Mouse (Mus musculus) mesoderm, embryonic 11.5 days (tissue): ENCODE data around the gene Nt5dc3.

Experiments
- DNase-seq: peaks from one replicate; pipeline ENCODE4 v3.0.0-alpha.2; 2012; ENCODE audit warnings: low read depth, low spot score

The Nt5dc3 gene

GRCm38 (mm10) chr10:86779117-86779755 lies 431 bp downstream of the Nt5dc3 start:
- DNase-seq = peak; percentile 30

GRCm38 (mm10) chr10:86779816-86780500 lies 1.2 kb downstream of the Nt5dc3 start:
- no peak for DNase-seq

DNA sequence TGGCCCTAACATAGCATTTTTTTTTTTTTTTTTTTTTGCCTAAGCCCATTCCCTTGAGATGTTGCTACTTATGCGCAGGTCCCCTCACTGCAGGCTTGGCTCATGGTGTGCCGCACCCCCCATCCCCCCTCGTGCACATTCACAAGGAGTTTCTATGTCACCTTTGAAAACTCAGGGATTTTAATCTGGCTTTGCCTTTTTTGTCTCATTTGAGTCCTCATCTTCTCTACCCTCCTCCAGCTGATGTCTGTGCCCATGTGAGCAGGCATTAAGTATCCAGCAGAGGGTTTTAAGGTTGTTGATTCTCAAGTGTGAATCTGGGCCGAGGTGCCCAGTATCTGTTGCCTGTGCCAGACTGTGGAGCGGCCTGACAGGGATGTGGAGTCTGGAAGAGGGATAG lies 2.8 kb downstream of the Nt5dc3 start:
- no peak for DNase-seq

DNA sequence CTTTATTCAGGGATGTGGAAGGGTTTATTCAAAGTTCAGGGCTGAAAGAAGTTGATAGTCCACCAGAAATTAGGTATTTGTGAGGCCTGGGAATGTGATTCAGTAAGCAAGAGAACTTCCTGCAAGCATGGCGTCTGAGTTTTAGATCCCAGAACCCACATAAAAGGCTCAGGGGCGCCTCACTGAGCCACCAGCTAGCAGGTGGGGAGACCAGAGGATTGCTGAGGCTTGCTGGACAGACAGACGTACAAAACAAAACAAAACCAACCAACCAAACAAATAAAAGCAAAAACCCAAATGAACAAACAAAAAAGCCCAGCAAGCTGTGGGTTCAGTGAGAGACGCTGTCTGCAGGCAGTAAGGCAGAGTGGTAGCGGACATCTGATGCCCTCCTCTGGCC lies 3.9 kb downstream of the Nt5dc3 start:
- DNase-seq = no peak

- DNase-seq = no peak
Observed at GRCm38 (mm10) chr10:86783561-86783960, 4.8 kb downstream of the Nt5dc3 start.

GRCm38 (mm10) chr10:86784126-86784675 lies 5.4 kb downstream of the Nt5dc3 start:
- no peak for DNase-seq

- no peak for DNase-seq
Observed at GRCm38 (mm10) chr10:86785396-86785795, 6.6 kb downstream of the Nt5dc3 start.

DNA sequence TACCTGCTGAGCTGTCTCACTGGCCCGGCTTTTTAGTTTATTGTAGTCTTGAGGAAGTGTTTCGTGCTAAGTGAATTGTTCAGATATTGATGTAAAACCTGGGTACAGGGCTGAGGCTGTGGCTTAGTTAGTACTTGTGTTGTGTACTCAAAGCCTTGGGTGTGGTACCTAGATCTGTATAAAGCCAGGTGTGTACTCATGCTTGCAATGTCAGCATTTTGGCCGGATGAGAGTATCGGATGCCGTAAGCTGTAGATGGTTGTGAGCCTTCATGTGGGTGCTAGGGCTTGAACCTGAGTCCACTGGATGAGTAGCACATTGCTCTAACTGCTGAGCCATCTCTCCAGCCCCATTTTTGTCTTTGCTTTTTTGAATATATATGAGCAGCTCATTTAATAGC lies 7.3 kb downstream of the Nt5dc3 start:
- DNase-seq = no peak

DNA sequence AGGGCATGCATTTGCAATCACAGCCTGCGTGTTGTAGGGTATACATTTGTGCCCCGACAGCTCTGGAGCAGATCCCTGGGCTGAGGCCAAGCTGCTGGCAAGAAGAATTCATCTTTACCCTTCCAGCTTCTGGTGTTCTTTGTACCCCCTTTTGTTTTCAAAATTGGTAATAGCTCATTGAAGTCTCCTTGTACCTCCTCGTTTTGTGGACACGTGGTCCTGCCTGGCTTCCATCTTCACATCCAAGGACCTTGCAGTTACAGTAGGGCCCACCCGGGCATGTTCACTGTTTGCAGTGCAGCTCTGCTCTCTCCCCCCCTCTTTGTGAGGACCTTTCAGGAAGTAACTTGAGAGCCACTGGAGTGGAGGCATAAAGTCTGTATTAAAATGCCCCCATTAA lies 9.4 kb downstream of the Nt5dc3 start:
- no peak for DNase-seq

DNA sequence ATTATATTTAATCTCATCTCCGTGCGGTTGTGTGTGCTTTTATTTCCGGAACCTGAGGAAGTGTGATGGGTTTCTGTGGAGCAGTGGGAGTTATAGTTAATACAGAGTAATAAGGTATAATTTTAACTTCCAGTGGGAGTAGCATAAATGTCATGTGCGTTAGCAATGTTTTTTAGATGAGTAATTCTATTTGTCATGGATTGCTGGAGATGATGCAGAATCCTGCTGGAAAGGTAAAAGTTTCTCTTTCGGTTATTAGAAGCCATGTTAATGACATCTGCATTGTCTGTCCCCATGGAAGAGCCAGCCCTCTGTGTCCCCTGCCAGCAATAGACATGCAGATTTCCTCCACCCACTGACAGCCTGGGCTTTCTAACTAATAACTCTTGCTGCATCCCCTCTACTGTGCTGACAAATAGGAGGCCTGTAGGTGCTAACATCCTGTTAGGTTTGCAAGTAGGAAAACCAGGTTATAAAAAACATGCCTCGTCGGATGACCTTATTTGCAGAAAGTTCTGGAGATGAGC lies 10.4 kb downstream of the Nt5dc3 start:
- no peak for DNase-seq

DNA sequence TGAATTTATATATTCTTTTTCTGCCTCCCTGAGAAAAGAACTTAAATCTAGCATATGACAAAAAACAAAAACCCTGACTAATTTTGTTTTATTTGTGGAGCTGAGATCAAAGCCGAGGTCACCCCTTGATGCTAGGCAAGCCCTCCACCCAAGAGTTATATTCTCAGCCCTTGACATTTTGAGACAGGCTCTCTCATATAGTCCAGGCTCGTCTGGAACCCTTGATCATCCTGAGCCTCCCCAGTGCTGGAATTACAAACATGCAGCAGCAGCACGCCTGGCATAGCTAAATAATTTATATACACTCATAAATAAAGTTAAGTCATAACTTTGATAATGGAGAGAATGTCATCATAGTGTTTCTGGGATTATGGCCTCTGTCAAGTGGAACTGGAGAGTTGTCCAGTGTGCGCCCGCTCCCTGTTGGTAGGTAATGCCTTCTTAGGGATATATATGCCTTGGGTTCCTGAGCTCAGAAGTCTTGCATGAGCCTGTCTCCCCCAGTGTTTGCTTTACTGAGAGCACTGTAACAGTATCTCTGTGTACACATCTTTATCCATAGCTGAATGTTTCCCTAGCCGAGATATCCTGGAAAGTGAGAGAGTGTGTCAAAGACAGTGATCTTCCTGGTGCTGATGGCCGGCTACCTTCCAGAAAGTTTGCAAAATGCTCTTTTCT lies 12.8 kb downstream of the Nt5dc3 start:
- no peak for DNase-seq

DNA sequence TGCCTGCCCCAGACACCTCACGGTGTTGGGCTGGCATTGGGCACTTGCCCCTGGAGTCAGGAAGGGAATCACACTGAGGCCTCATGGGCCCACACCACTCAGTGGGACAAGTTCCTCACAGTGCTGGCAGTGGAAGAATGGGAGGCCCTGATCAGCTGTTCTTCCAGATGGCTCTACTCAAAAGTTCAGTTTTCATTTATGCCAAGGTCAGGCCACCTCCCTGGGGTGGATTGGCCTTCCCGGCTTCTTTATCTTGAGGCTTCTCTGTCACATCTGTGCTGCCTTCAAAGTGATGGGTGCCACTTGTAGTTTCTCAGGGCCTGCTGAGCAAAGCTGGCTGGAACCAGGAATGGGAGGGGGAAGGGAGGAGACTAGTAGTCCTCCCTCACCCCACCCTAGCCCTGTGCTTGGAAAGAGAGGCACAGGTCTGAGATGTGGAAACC lies 14.7 kb downstream of the Nt5dc3 start:
- DNase-seq = no peak

DNA sequence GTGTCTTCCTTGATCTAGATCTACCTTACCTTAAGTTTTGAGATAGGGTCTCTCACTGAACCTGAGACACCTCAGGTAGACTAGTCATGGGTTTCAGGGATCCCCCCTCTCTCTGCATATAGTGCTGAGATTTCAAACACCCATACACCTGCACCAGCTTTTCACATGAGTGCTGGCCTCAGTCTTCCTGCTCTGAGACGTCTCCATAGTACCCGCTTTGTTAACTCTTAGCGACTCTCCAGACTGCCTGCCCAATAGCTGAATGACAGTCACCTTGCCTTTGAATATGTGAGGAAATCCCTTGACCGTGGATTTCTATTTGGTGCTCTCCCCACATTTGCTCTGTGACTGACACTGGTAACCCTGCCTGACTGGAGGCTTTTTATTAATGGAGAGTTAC lies 15.4 kb downstream of the Nt5dc3 start:
- DNase-seq = no peak

DNA sequence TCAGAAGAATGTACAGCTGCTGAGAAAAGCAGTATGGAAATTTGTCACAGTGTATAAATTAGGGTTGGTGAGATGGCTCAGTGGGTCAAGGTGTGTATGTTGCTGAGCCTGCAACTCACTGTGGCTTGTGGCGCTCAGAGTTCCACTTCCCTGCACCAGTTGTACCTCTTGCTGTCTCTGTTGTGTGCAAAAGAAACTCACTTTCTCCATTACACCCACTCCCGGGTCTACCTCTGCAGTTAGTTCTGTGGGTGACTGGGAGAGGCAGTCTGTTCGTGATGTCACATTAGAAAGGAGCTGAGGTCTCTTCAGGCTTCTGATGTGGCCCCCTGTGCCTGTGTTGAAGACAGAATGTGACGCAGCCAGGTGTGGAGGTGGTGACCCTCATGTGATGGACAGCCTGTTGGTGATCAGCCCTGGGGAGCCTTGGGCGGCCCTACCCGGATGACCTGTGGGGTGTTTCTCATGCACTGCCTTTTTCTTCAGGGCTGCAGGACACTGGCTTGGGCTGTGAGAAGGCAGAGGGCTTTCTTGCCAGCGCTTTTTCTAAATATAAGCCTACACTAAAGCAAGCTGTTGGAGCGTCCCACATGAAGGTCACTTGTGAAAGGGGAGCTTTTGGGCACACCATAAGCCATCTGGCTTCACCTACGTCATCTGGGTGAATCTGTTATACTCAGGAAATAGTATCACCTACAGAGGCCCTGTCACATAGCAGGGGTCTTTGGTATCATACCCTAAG lies 16.2 kb downstream of the Nt5dc3 start:
- DNase-seq = no peak

GRCm38 (mm10) chr10:86796073-86796741 lies 17.4 kb downstream of the Nt5dc3 start:
- no peak for DNase-seq

GRCm38 (mm10) chr10:86807362-86807761 lies 28.6 kb downstream of the Nt5dc3 start:
- DNase-seq = no peak

- DNase-seq = no peak
Observed at GRCm38 (mm10) chr10:86808013-86808758, 29.4 kb downstream of the Nt5dc3 start.

- DNase-seq = no peak
Observed at GRCm38 (mm10) chr10:86810000-86810399, 31.2 kb downstream of the Nt5dc3 start.

- no peak for DNase-seq
Observed at GRCm38 (mm10) chr10:86810612-86811011, 31.8 kb downstream of the Nt5dc3 start.
